Mouse (Mus musculus) macrophage (primary cell): ENCODE data around the gene Zic2. TPM values are rescaled to one million over a fixed set of nuclear protein-coding genes. Genes with fewer than 3 reads are reported as not detected.

Source experiments
- H3K27ac ChIP-seq: fragments of 350-480 bp; formaldehyde crosslinking; 2 replicates; pipeline ENCODE4 v1.9.0; 2021
- H3K36me3 ChIP-seq: fragments of 350-480 bp; formaldehyde crosslinking; 2 replicates; pipeline ENCODE4 v1.9.0; 2021; ENCODE audit errors: inconsistent target
- H3K4me3 ChIP-seq: fragments of 350-480 bp; formaldehyde crosslinking; 2 replicates; pipeline ENCODE4 v1.9.0; 2021; ENCODE audit errors: inconsistent target
- H3K79me2 ChIP-seq: fragments of 350-480 bp; formaldehyde crosslinking; 2 replicates; pipeline ENCODE4 v1.9.0; 2021; ENCODE audit errors: inconsistent target
- whole genome bisulfite sequencing: methylation state at CpG from one replicate; pipeline ENCODE4 v1.1.7; 2026; ENCODE audit warnings: inconsistent platforms; ENCODE audit not compliant: missing documents; 5-methylcytosine and 5-hydroxymethylcytosine counted together
- polyA plus RNA-seq: library from polyadenylated mRNA; stranded (reverse); fragments of 250-400 nt; gene quantifications from 3 replicates; pipeline ENCODE4 v1.2.4, GENCODE M21; 2018; ENCODE audit warnings: inconsistent platforms

The Zic2 gene
- polyA plus RNA-seq, 1 experiment from 2014 or later = not detected

DNA sequence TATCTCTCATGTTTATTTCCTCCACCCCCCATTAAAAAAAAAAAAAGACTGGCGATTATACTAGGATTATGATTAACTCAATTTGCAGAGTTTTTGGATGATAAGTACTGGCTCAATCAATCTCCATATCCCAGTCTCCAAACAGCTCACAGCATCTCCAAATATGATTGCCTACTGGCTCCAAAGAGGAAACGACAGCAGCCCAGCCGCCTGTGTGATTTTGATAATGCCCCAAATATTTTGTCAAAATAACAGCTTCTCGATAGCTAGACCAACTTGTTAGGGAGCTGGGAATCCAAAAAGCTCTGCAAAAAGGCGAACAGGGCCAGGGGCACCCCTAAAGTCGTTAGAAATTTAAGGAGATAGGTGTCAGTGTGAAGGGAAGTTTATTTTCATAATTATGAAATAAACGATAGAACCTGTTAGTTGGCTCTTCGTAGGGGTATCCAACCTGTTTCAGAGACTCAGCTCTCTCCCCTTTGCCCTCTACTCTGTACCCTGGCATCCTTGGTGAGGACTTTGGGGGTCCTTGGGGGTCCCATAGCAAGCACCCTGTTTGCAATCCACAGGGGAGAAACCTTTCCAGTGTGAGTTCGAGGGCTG is 2.8 kb downstream of the Zic2 start:
- 9% methylated on average over 9 of the region's 9 CpGs for WGBS
- no peak overlapping the region for H3K4me3 ChIP-seq
- no peaks in the 10 kb centered on the region for H3K36me3 ChIP-seq
- no peaks in the 10 kb centered on the region for H3K79me2 ChIP-seq
- H3K27ac ChIP-seq = no peak overlapping the region

- Histone ChIP-seq H3K36me3 (no peaks in the 10 kb centered on the region), H3K4me3 (no peak overlapping the region), H3K79me2 (no peaks in the 10 kb centered on the region), H3K27ac (no peak overlapping the region)
- WGBS = 6% methylated on average over 22 of the region's 22 CpGs
These were observed 3.4 kb downstream of the Zic2 start for GRCm38 (mm10) chr14:122478574-122479011.

DNA sequence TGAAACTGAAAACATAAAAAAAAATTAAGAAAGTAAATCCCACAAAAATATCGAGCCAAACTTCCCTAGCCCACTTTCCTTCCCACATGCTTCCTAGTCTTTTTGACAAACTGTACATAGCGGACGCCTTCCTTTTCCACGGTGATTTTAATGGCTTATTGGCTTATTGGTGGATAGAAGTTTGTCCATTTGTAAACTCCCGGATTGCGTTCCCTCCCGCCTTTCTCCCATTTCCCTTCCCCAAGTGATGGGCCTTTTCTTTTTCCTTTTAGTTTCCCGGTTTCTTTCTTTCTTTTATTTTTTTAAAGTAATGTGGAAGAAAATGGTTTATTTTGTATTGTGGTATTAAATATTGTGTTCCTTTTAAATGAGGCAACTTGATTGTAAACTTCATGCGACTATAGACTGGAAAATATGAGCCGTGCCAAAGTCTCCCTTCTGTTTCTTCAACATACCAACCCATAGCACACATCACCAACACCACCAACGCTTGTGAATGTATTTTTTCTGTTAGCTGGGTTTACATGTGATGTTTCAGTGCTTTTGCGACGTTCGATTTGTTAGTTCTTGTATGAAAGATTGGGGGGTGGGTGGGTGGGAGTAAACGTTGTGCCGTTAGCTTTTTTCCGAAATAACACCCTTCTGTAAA is 4.3 kb downstream of the Zic2 start:
- WGBS = 39% methylated on average over 17 of the region's 17 CpGs
- Histone ChIP-seq H3K27ac (no peak overlapping the region), H3K79me2 (no peaks in the 10 kb centered on the region), H3K4me3 (no peak overlapping the region), H3K36me3 (no peaks in the 10 kb centered on the region)

DNA sequence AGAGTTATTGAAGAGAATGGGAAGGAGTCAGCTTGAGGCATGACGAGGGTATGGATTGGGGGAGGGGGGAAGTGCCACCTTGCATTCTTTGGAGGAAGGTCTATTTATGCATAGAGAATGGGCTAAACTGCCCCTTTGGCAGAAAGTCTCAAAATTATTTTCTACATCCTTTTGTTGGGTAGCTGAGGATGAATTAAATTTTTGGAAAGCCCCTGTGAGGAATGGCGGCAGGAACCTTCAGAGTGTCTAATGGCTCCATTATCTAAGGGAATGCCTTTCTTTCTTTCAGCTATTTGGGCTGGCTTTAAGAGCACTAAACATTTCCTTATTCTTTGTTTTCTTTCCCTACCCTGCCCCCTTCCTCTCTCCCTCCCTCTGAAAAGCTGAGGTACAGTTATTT is 5.1 kb downstream of the Zic2 start:
- Histone ChIP-seq H3K4me3 (no peak overlapping the region), H3K79me2 (no peaks in the 10 kb centered on the region), H3K36me3 (no peaks in the 10 kb centered on the region), H3K27ac (no peak overlapping the region)
- 23% methylated on average over 2 of the region's 2 CpGs for WGBS

DNA sequence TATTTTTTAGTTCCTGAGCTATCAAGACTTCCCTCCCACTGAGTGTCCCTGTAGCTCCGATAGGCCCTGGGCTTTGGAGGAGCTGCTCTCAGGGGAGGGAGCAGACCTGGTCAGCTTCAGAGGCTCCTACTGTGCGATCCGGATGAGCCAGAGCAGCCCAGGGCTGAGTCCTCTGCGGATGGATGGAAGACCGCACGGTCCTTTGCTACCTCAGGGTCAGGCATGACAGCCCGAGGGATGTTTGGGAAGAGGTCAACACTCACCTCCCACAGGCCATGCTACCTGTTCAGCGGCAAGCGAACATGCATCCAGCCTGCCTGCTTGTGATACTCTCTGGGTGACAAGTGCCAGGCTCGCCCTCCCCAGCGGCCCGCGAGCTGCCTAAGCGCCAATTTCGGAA is 5.9 kb downstream of the Zic2 start:
- Histone ChIP-seq H3K36me3 (no peaks in the 10 kb centered on the region), H3K79me2 (no peaks in the 10 kb centered on the region), H3K4me3 (no peak overlapping the region), H3K27ac (no peak overlapping the region)
- 17% methylated on average over 15 of the region's 15 CpGs for WGBS

DNA sequence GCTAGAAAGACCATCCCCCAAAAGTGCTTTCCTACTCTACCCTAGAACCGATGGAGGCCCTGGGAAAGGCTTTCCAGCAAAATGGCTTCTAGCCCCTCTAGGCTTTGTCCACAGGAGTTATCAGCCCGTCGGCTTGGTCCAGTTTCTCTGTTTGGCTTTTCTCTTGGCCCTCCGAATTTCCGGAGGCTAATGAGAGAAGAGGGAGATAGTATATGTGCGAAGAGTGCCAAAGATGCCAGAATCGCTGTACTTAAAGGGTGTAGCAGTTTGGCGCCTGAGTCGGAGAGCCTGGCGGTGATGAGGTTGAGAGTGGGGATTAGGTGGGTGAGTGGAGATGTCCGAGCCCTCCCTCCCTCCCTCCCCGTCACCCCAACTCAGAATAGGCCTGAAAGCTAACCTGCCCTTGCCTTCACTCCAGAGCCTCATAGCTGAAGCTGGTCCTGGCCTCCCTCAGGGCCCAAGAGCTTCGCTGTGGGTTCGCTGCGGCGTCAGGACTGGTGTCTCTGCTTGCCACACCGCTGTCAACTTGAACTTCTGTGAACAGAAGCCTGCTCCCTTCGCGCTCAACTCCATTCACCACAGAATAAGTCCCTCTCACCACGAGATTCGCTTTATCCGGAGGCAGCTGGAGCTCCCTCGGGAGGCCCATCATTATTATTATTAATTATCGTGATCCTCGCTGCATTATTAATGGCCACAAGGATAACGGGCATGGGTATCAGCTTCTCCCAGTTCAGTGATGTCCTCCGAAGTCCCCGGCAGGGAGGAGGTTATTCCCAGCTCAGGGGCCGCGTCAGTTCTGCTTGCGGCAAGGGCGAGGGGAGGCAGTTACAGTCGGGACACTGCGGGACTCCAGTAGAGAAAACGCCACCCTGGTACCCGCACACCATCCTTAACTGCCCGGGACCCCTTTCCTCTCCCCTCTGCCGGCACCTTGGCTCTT is 7.1 kb downstream of the Zic2 start:
- WGBS = 7% methylated on average over 37 of the region's 38 CpGs
- Histone ChIP-seq H3K36me3 (no peaks in the 10 kb centered on the region), H3K27ac (no peak overlapping the region), H3K79me2 (no peaks in the 10 kb centered on the region), H3K4me3 (no peak overlapping the region)

GRCm38 (mm10) chr14:122483024-122483385 is 7.8 kb downstream of the Zic2 start:
- no peak overlapping the region for H3K27ac ChIP-seq
- no peak overlapping the region for H3K4me3 ChIP-seq
- H3K36me3 ChIP-seq = no peaks in the 10 kb centered on the region
- H3K79me2 ChIP-seq = no peaks in the 10 kb centered on the region
- WGBS = 4% methylated on average over 4 of the region's 5 CpGs

GRCm38 (mm10) chr14:122483556-122484421 is 8.6 kb downstream of the Zic2 start:
- WGBS = 10% methylated on average over 18 of the region's 18 CpGs
- H3K79me2 ChIP-seq = no peaks in the 10 kb centered on the region

DNA sequence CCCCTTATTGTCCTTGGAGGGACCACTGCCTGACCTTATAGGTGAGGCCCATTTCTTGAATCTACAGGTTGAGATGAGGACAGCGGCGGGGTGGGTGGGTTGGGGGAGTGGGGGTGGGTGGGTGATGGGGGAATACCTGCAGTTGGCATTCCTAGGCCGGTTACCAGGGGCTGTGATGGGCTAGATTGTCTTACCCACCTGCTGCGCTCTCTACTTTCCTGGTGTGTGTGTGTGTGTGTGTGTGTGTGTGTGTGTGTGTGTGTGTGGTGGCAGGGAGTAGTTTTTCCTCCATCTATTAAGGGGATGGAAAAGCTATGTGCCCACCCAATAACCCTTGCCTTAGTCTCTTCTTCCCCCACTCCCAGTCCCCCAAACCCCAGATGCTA is 9.2 kb downstream of the Zic2 start:
- Histone ChIP-seq H3K36me3 (no peaks in the 10 kb centered on the region), H3K4me3 (no peak overlapping the region), H3K27ac (no peak overlapping the region), H3K79me2 (no peaks in the 10 kb centered on the region)
- 11% methylated on average over 4 of the region's 4 CpGs for WGBS

More at GRCm38 (mm10) chr14:122483556-122484421, 8.6 kb downstream of the Zic2 start:
- no peak overlapping the region for H3K4me3 ChIP-seq
- no peak overlapping the region for H3K27ac ChIP-seq
- no peaks in the 10 kb centered on the region for H3K36me3 ChIP-seq

- Histone ChIP-seq H3K27ac (no peak overlapping the region), H3K36me3 (no peaks in the 10 kb centered on the region), H3K79me2 (no peaks in the 10 kb centered on the region), H3K4me3 (no peak overlapping the region)
- 5% methylated on average over 24 of the region's 24 CpGs for WGBS
These were observed 9.8 kb downstream of the Zic2 start for GRCm38 (mm10) chr14:122484844-122485551.

DNA sequence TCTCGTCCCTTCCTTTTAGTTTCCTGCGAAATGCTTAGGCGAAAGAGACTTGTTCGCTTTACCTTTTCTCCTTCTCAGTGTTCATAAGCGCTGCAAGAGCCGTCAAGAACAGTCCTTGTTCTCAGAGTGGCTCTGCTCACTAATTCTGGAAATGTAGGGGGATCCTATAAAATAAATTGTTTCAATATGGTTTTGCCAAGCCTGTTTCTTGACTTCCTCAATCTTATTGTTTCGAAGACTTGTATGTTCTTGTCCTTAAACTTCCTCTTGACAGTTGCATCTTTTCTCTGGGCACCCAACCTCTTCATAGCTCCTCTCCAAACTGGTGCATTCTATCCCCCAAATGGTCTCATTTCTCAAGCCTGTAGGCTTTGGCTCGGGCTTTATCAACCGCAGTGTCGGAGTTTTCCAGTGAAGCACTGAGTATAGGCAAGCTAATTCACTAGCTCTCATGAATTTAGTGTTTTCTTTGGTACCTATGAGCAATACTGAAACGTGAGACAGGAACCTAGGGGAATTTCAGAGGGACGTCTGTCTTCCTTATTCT is 10.5 kb downstream of the Zic2 start:
- no peak overlapping the region for H3K27ac ChIP-seq
- 10% methylated on average over 12 of the region's 12 CpGs for WGBS
- H3K79me2 ChIP-seq = no peaks in the 10 kb centered on the region
- H3K36me3 ChIP-seq = no peaks in the 10 kb centered on the region
- no peak overlapping the region for H3K4me3 ChIP-seq

GRCm38 (mm10) chr14:122486611-122487010 is 11.4 kb downstream of the Zic2 start:
- no peak overlapping the region for H3K27ac ChIP-seq
- 0% methylated on average over 1 of the region's 1 CpGs for WGBS
- H3K79me2 ChIP-seq = no peaks in the 10 kb centered on the region
- no peaks in the 10 kb centered on the region for H3K36me3 ChIP-seq
- no peak overlapping the region for H3K4me3 ChIP-seq

DNA sequence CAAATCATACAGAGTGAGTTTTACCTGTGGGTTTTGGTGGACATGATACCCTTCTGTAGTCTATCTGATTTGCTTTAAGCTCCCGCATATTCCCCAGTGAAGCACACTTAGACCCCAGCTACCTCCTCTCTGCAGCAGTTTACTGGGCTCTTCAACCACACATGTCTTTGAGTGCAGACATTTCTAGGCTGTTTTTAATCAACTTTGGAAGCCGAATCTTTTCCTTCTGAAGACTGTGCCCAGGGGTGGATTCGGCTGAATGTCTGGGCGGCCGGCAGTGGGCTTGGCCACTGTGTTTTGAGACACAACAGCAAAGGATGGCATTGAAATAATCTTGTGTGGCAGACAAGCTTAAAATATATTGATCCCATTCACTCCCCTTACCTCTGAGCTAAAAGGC is 12.1 kb downstream of the Zic2 start:
- no peaks in the 10 kb centered on the region for H3K36me3 ChIP-seq
- no peaks in the 10 kb centered on the region for H3K79me2 ChIP-seq
- H3K4me3 ChIP-seq = no peak overlapping the region
- 14% methylated on average over 5 of the region's 5 CpGs for WGBS
- no peak overlapping the region for H3K27ac ChIP-seq
